Mouse (Mus musculus) heart, adult 2 months (tissue): ENCODE results near the gene Cltb.

Experiments
- CTCF ChIP-seq: fragments of 200-600 bp; IDR thresholded peaks from 2 replicates; pipeline ENCODE4 v1.8.1; 2022; ENCODE audit warnings: antibody characterized with exemption, mild to moderate bottlenecking, moderate library complexity
- POLR2A ChIP-seq: fragments of 200-500 bp; IDR thresholded peaks from 2 replicates; pipeline ENCODE4 v1.6.1; 2011; ENCODE audit warnings: mild to moderate bottlenecking, low read depth, low read length, control low read depth; ENCODE audit not compliant: insufficient read depth

DNA sequence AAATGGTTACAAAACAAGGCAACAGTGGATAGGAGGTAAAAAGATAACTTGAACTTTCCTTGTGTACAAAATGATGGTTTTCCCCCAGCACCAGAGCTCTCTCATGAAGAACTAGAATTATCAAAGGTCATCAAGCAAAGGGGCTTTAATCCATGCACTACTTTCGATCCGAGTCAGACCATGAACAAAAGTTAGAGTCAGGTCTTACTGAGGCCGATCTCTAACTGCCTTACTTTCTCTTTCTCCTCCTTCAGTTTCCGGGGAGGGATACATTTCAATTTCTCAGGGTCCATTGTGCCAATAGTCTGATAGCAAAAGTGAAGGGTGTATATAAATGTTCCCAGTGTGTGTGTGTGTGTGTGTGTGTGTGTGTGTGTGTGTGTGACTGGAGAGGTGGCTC lies 38.5 kb downstream of the Cltb start:
- no peak for TF ChIP-seq POLR2A
- TF ChIP-seq CTCF: no peak
